Mouse (Mus musculus) bone marrow macrophage, adult 2 months (primary cell): ENCODE data around the gene Rbm4b.

Experiments
- CTCF ChIP-seq: IDR thresholded peaks from 2 replicates; pipeline ENCODE4 v1.5.1; 2012; ENCODE audit warnings: low read depth, mild to moderate bottlenecking, low read length, moderate library complexity
- POLR2A ChIP-seq: IDR thresholded peaks from 2 replicates; pipeline ENCODE4 v1.6.1; 2012; ENCODE audit warnings: mild to moderate bottlenecking, low read depth, low read length, borderline replicate concordance

- TF ChIP-seq CTCF, result no peak
- TF ChIP-seq POLR2A, result no peak
Observed at GRCm38 (mm10) chr19:4762876-4763275, 6.6 kb downstream of the Rbm4b start.
